Mouse (Mus musculus) bone marrow macrophage, adult 2 months (primary cell): ENCODE results near the gene Dtx2. TPM values are rescaled to one million over a fixed set of nuclear protein-coding genes. Genes with fewer than 3 reads are reported as not detected.

ENCODE experiments used
- H3K27ac ChIP-seq: 2 replicates; pipeline ENCODE4 v1.5.1; 2012; ENCODE audit warnings: low read depth, low read length; ENCODE audit not compliant: insufficient read depth
- H3K4me1 ChIP-seq: 2 replicates; pipeline ENCODE4 v1.6.1; 2012; ENCODE audit warnings: low read length; ENCODE audit not compliant: control insufficient read depth, insufficient read depth
- H3K4me3 ChIP-seq: 2 replicates; pipeline ENCODE4 v1.5.1; 2012; ENCODE audit warnings: mild to moderate bottlenecking, low read length, moderate library complexity; ENCODE audit not compliant: insufficient read depth
- CTCF ChIP-seq: IDR thresholded peaks from 2 replicates; pipeline ENCODE4 v1.5.1; 2012; ENCODE audit warnings: low read depth, mild to moderate bottlenecking, low read length, moderate library complexity
- POLR2A ChIP-seq: IDR thresholded peaks from 2 replicates; pipeline ENCODE4 v1.6.1; 2012; ENCODE audit warnings: mild to moderate bottlenecking, low read depth, low read length, borderline replicate concordance
- polyA plus RNA-seq: library from polyadenylated mRNA; stranded (reverse); fragments of >200 nt; gene quantifications from 2 replicates; pipeline ENCODE4 v1.2.4, GENCODE M21; 2012; ENCODE audit not compliant: missing spikeins, insufficient read depth, insufficient read length

Gene Dtx2
- 9.5 and 9.8 TPM in 2 replicates for polyA plus RNA-seq

GRCm38 (mm10) chr5:135994725-135995687 lies at the start of gene Dtx2:
Dtx2 (plus strand) TSS chr5:135994800.
- H3K4me3 ChIP-seq = peak within 1 kb of the TSS; percentile 82
- H3K27ac ChIP-seq = 0 out of 2 replicates have a peak within 1 kb of the TSS, but pooled peaks have one; percentile 18
- H3K4me1 ChIP-seq = peaks cover 28% of the 10 kb centered on the region
- TF ChIP-seq POLR2A (peak; percentile 66; the same call in 1 of the 2 replicates), CTCF (0 out of 2 replicates have a peak, but pooled peaks have one; percentile 6)

GRCm38 (mm10) chr5:135945916-135946408 lies 48.6 kb upstream of the Dtx2 start:
- Histone ChIP-seq H3K27ac (no peak overlapping the region), H3K4me1 (peaks cover 7% of the 10 kb centered on the region), H3K4me3 (no peak overlapping the region)
- TF ChIP-seq CTCF (no peak), POLR2A (no peak)

- Histone ChIP-seq H3K4me1 (peaks cover 13% of the 10 kb centered on the region), H3K4me3 (no peak overlapping the region), H3K27ac (no peak overlapping the region)
- TF ChIP-seq POLR2A (no peak), CTCF (no peak)
Observed at GRCm38 (mm10) chr5:135946621-135947020, 48.0 kb upstream of the Dtx2 start.

GRCm38 (mm10) chr5:135950710-135951412 lies 43.7 kb upstream of the Dtx2 start:
- TF ChIP-seq CTCF (no peak), POLR2A (no peak)
- Histone ChIP-seq H3K27ac (peak overlapping the region; percentile 83), H3K4me3 (no peak overlapping the region), H3K4me1 (peaks cover 31% of the 10 kb centered on the region)

GRCm38 (mm10) chr5:135951660-135952059 lies 42.9 kb upstream of the Dtx2 start:
- Histone ChIP-seq H3K4me3 (no peak overlapping the region), H3K4me1 (peaks cover 37% of the 10 kb centered on the region), H3K27ac (peak overlapping the region; percentile 83)
- TF ChIP-seq POLR2A (no peak), CTCF (no peak)

- TF ChIP-seq CTCF (no peak), POLR2A (no peak)
- peak overlapping the region; percentile 13 for H3K27ac ChIP-seq
- H3K4me1 ChIP-seq = peaks cover 44% of the 10 kb centered on the region
- H3K4me3 ChIP-seq = no peak overlapping the region
Observed at GRCm38 (mm10) chr5:135952830-135953229, 41.8 kb upstream of the Dtx2 start.

GRCm38 (mm10) chr5:135956300-135957206 lies 38.0 kb upstream of the Dtx2 start:
- TF ChIP-seq CTCF = no peak
- no peak for TF ChIP-seq POLR2A
- Histone ChIP-seq H3K27ac (peak overlapping the region; percentile 87), H3K4me1 (peaks cover 56% of the 10 kb centered on the region), H3K4me3 (peak overlapping the region; percentile 32; the same call in 1 of the 2 replicates)

- TF ChIP-seq POLR2A (no peak), CTCF (no peak)
- Histone ChIP-seq H3K27ac (peak overlapping the region; percentile 87), H3K4me3 (peak overlapping the region; percentile 52), H3K4me1 (peaks cover 51% of the 10 kb centered on the region)
Observed at GRCm38 (mm10) chr5:135957207-135957974, 37.2 kb upstream of the Dtx2 start.
